Mouse (Mus musculus) induced T-regulatory cell, adult 2 months (primary cell): ENCODE data around the gene Vegfa.

Source experiments
- DNase-seq: peaks from one replicate; pipeline ENCODE4 v3.0.0-alpha.2; 2012; ENCODE audit warnings: low read depth

Vegfa gene

DNA sequence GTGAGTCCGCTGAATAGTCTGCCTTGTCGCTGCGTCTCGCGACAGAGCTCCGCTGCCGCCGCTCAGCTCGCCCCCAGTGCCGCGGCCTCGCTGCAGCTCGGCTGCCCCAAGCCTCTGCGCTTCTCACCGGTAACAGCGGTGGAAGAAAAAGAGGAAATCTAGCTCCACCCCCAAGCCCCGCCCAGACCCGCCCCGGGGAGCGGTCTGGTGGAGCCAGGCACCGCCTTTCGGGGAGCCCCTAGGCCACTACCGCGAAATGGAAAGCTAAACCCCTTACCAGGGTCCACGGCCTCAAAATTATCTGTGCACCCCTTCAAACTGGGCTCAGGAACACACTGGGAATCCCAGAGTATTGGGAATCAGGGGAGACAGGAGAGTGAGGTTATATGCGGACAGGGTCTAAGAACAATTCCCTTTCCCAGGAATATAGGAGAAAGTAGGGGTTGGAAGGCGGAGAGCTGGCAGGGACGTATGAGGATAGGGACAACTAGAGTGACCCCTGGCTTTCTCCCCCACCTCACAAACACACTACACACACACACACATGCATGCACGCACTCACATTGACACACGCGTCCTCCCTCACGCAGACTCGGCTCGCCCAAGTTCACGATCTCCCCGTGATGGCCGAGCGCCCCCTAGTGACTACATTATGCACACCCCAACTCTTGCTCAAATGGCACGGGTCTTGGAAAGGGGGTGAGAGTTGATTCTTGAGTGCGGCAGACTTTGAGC, at the start of gene Vegfa:
Vegfa (minus strand) TSS at position 113 of the 735 bp plus-strand sequence.
- peak; percentile 92 for DNase-seq

DNA sequence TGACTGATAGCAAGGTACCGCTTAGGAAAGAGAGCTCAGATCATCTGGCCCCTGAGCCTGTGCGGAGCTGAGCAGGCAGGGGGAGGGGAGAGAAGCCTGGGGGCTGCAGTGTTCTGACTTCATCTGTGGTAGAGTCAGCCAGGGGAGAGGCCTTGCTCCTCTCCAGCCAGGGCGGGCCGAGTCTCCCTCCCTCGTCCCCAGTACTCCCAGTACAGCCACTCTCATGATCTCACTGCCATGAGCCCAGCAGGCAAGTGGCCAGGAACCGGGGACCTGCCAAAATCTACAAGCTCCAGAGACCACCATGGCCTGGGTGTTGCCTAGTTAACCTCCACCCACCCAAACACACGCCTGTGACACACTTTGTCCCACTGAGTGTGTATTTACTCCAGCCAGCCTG, 49.5 kb upstream of the Vegfa start:
- DNase-seq: no peak

DNA sequence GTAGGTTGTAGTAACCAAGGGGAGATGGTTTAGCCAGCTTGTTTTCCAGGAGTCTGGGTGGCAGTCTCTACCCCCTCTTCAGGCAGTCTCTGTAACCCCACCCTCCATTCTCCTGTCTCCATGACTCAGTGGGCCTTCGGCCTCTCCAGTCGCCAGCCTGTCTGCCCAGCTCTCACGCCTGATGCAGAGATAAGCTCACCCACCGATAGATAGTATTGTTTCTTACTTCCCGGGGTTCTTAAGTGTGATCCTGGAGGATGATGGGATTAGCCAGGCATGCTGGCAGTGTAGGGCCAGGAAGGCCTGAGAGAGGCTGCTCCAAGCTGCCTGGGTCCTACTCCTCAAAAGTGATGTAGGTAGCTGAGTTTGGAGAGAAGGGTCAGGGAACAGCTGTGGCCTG, 48.9 kb upstream of the Vegfa start:
- DNase-seq: no peak

- DNase-seq: no peak
Measured at GRCm38 (mm10) chr17:46080388-46080787, 48.2 kb upstream of the Vegfa start.

GRCm38 (mm10) chr17:46079037-46079436, 46.9 kb upstream of the Vegfa start:
- DNase-seq: no peak

DNA sequence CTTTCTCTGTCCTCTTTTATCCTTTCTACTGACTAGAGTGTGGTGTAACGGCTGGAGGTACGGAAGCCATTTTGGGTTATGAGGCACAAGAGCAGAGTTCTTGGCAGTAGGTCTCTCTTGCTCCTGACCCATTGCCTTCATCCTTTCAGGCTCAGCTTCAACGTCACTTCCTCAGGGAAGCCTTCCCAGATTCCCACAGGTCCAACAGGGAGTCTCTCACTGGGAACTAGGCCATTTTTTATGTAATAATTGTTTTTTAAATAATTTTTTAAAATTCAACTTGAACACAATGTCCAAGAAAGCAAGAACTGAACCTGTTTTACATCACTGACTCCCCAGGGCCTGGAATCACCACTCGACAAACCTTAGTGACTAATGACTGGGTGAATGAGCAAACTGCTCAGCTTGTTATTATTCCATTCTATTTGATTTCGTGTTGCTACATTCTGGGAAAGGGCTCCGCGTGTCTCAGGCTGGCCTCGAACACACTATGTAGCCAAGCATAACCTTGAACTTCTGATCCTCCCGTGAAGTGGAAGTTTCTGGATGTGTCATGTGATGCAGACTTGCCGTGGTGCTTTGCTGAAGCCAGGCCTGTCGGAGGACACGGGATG, 45.9 kb upstream of the Vegfa start:
- DNase-seq: no peak

GRCm38 (mm10) chr17:46076260-46076551, 44.0 kb upstream of the Vegfa start:
- no peak for DNase-seq

DNA sequence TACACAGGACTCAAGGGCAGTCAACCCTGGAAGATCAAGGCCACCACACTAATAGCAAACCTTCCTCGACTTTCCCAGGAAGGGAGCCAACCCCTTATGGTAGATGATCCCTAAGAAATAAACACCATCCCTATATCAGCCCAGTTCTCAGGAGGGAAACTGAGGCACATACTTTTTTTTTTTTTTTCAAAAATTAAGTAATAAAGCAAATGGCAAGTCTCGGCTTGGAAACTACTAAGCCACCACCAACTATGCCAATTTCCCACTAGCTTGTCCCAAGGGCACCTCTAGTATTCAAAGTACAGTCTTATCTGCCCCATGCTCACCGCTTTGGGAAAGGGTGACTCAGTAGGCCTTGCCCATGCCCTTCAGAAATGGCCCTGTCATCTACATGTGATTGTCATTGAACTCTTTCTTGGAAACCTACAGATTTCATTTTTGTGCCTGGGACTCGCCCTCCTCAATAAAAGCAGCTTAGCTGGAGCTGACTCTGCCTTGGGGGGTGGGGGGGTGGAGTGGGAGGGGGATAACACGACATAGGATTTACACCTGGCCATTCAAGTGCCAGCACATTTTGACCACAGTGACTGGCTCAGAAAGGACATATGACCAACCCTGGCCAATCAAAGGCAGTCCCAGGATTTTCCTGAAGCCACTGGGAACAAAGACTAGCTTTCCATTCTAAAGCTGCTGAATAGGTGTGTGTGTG, 43.5 kb upstream of the Vegfa start:
- no peak for DNase-seq

- DNase-seq: peak; percentile 72
Measured at GRCm38 (mm10) chr17:46075116-46075485, 42.9 kb upstream of the Vegfa start.

GRCm38 (mm10) chr17:46074398-46075115, 42.4 kb upstream of the Vegfa start:
- no peak for DNase-seq

DNA sequence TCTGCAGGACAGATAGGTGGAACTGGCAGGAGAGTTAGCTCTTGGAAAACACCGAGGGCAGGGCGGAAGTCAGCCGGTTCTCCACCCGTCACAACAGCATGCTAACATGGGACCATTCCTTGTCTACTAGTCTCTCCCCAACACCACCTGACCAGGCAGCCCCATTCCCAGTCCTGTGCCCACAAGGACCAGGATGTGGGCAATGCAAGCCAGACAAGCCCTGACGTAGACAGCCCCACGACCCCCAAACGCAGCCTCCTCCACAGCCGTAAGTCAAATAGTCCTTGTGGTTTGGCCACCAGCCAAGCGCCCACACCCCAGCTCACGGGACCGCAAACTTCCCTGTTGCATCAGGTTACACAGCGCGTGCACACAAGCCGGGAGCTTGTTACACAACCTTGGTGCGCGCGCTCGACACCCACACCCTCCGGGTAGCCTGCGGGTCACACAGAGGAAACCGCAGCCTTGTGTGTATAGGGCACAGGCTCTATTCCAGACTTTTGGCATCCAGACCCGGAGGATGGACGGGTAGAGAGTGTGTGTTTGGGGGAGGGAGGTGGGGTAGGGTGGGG, 41.6 kb upstream of the Vegfa start:
- peak; percentile 87 for DNase-seq

DNA sequence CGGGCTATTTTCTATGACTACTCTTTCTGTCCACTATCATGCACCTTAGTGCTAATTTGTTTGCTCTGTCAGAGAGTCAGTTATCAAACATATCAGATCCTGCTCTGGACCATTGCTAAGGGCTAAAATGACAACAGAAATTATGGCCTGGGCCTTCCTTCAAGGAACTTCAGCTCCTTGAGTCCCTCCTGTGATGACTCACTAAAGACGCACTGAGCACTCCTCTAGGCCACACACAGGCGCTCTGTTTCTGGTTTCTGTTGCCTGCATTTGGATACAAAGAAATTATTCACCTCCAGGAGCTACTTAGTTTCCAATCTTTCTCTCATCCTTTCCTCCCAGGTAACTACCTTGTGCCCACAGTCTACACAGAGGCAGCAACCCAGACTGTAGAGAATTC, 39.4 kb upstream of the Vegfa start:
- DNase-seq: no peak

GRCm38 (mm10) chr17:46070046-46070445, 37.9 kb upstream of the Vegfa start:
- no peak for DNase-seq

GRCm38 (mm10) chr17:46063974-46064312, 31.8 kb upstream of the Vegfa start:
- DNase-seq: no peak

GRCm38 (mm10) chr17:46063283-46063973, 31.3 kb upstream of the Vegfa start:
- no peak for DNase-seq

DNA sequence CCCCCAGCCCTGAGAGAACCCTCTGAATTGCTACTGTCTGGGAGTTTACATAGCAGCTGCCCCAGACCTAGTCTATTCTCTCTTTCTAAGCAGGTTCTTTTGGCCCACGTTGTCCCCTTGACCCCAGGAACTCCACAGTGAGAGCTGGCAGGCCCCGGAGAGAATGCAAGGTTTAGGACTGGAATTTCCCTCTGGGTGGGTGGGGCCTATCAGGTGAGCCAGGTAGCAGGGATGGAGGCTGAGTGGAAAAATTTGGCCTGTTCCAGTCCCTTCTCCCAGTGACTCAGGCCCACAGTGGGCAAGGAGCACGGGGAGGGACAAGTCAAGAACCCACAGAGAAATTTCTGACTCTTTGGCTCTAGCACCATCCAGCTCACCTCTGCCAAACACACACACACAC, 28.1 kb upstream of the Vegfa start:
- DNase-seq: no peak

GRCm38 (mm10) chr17:46059226-46059825, 27.2 kb upstream of the Vegfa start:
- DNase-seq: no peak

- DNase-seq: no peak
Measured at GRCm38 (mm10) chr17:46056288-46056687, 24.1 kb upstream of the Vegfa start.

GRCm38 (mm10) chr17:46055736-46056135, 23.6 kb upstream of the Vegfa start:
- DNase-seq: no peak

- DNase-seq: no peak
Measured at GRCm38 (mm10) chr17:46053291-46053842, 21.2 kb upstream of the Vegfa start.

DNA sequence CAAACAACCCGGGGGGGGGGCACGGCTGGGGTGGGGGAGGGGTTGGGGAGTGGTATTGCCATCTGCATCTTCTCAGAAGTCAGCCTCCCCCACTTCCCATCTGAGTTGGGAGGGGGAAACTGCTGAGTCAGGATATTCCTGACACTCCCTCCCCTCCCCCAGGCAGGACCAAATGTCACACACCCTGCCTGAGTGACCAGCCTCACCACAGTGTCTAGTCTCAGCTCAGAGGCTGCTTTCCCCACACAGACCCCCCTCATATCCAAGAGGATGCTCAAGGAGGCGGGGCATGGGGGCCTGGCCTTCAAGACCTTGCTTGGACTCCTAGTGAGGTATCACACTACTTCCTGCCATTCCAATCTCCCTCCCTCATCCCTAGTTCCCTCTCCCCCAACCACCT, 20.0 kb upstream of the Vegfa start:
- no peak for DNase-seq
